Comparison of ENCODE assay signal across 25 mouse cellular contexts in genomic region chr1:71696093-71696492, GRCm38 (mm10). TPM values are rescaled to one million over a fixed set of nuclear protein-coding genes. Genes with fewer than 3 reads are reported as not detected.
DNase-seq lines count a peak whose midpoint lies in the region; ATAC-seq and TF ChIP-seq lines count a peak whose summit lies in the region.
"Had no signal": no experiment of that assay in that cellular context is flagged by ENCODE, and none has a peak within 500 bp of the region (broad histone marks: within the 10 kb centered on the region; RNA-seq: fewer than 3 reads in every experiment).

No protein-coding gene starts in this region.

- no peak for TF ChIP-seq CTCF in intestine, postnatal 0 days (IDR thresholded peaks at IDR 0.05; ENCODE audit: low read depth)

- H3K27me3 ChIP-seq in intestine, embryonic 14.5 days (replicated peaks; ENCODE audit: control insufficient read depth, insufficient read depth, low read length): no peaks in the 10 kb centered on the region
- H3K27me3 ChIP-seq in intestine, postnatal 0 days (replicated peaks; ENCODE audit: control insufficient read depth, insufficient read depth, low read length): no peaks in the 10 kb centered on the region
- no peaks in the 10 kb centered on the region for H3K27me3 ChIP-seq in liver, embryonic 12.5 days (replicated peaks)
- no peaks in the 10 kb centered on the region for H3K27me3 ChIP-seq in liver, embryonic 15.5 days
- H3K27me3 ChIP-seq: forebrain, embryonic 13.5 days; heart, embryonic 13.5 days; hindbrain, embryonic 12.5 days; hindbrain, embryonic 15.5 days had no signal

- no peaks in the 10 kb centered on the region for H3K9me3 ChIP-seq in intestine, embryonic 14.5 days (ENCODE audit: control insufficient read depth, low read length)
- no peaks in the 10 kb centered on the region for H3K9me3 ChIP-seq in intestine, postnatal 0 days (ENCODE audit: control insufficient read depth)
- H3K9me3 ChIP-seq in liver, embryonic 12.5 days (replicated peaks): no peaks in the 10 kb centered on the region
- H3K9me3 ChIP-seq in liver, embryonic 15.5 days (replicated peaks): no peaks in the 10 kb centered on the region
- H3K9me3 ChIP-seq: forebrain, embryonic 10.5 days; forebrain, embryonic 13.5 days; heart, embryonic 10.5 days; heart, embryonic 13.5 days; hindbrain, embryonic 12.5 days; hindbrain, embryonic 15.5 days had no signal

- H3K4me2 ChIP-seq in intestine, embryonic 14.5 days (ENCODE audit: low read length): no peak overlapping the region
- no peak overlapping the region for H3K4me2 ChIP-seq in intestine, postnatal 0 days (replicated peaks; ENCODE audit: low read depth)
- H3K4me2 ChIP-seq in liver, embryonic 12.5 days: no peak overlapping the region
- no peak overlapping the region for H3K4me2 ChIP-seq in liver, embryonic 15.5 days
- H3K4me2 ChIP-seq: forebrain, embryonic 13.5 days; heart, embryonic 13.5 days; hindbrain, embryonic 12.5 days; hindbrain, embryonic 15.5 days had no signal

- H3K4me3 ChIP-seq in intestine, embryonic 14.5 days (ENCODE audit: low read depth, low read length): no peak overlapping the region
- H3K4me3 ChIP-seq in intestine, postnatal 0 days (ENCODE audit: low read depth, low read length): no peak overlapping the region
- H3K4me3 ChIP-seq in liver, embryonic 12.5 days: no peak overlapping the region
- H3K4me3 ChIP-seq in liver, embryonic 15.5 days (replicated peaks): no peak overlapping the region
- H3K4me3 ChIP-seq: forebrain, embryonic 10.5 days; forebrain, embryonic 13.5 days; heart, adult 2 months; heart, embryonic 10.5 days; heart, embryonic 13.5 days; hindbrain, embryonic 12.5 days; hindbrain, embryonic 15.5 days had no signal

- no peak overlapping the region for H3K9ac ChIP-seq in intestine, embryonic 14.5 days (ENCODE audit: low read length)
- H3K9ac ChIP-seq in intestine, postnatal 0 days (ENCODE audit: low read depth, low read length): no peak overlapping the region
- no peak overlapping the region for H3K9ac ChIP-seq in liver, embryonic 12.5 days
- H3K9ac ChIP-seq in liver, embryonic 15.5 days: no peak overlapping the region
- H3K9ac ChIP-seq: forebrain, embryonic 13.5 days; heart, embryonic 13.5 days; hindbrain, embryonic 12.5 days; hindbrain, embryonic 15.5 days had no signal

- 0 out of 2 replicates have a peak, but pooled peaks cover 3% of the 10 kb centered on the region for H3K4me1 ChIP-seq in intestine, embryonic 14.5 days (replicated peaks; ENCODE audit: control insufficient read depth, insufficient read depth, low read length)
- H3K4me1 ChIP-seq in intestine, postnatal 0 days (replicated peaks; ENCODE audit: control insufficient read depth, insufficient read depth, low read length): no peaks in the 10 kb centered on the region
- H3K4me1 ChIP-seq in liver, embryonic 12.5 days: peaks cover 13% of the 10 kb centered on the region
- peaks cover 11% of the 10 kb centered on the region for H3K4me1 ChIP-seq in liver, embryonic 15.5 days (replicated peaks)
- H3K4me1 ChIP-seq: forebrain, embryonic 10.5 days; forebrain, embryonic 13.5 days; hindbrain, embryonic 12.5 days; hindbrain, embryonic 15.5 days had no signal

- H3K27ac ChIP-seq in intestine, embryonic 14.5 days (ENCODE audit: low read depth): no peak overlapping the region
- H3K27ac ChIP-seq in intestine, postnatal 0 days (ENCODE audit: low read depth, low read length): no peak overlapping the region
- H3K27ac ChIP-seq in liver, embryonic 12.5 days: no peak overlapping the region
- no peak overlapping the region for H3K27ac ChIP-seq in liver, embryonic 15.5 days (replicated peaks)
- H3K27ac ChIP-seq: forebrain, embryonic 10.5 days; forebrain, embryonic 13.5 days; heart, adult 2 months; heart, embryonic 10.5 days; heart, embryonic 13.5 days; hindbrain, embryonic 12.5 days; hindbrain, embryonic 15.5 days had no signal

- 0 out of 2 replicates have a peak, but pooled peaks have one; percentile 50 for ATAC-seq in intestine, embryonic 14.5 days (replicated peaks; ENCODE audit: low FRiP score, low TSS enrichment, low read depth)
- ATAC-seq in intestine, postnatal 0 days: no peak
- peak; percentile 69 for ATAC-seq in liver, embryonic 12.5 days
- ATAC-seq in liver, embryonic 15.5 days (ENCODE audit: insufficient read depth): peak; percentile 61
- 0 out of 2 replicates have a peak, but pooled peaks have one; percentile 26 for ATAC-seq in megakaryocyte progenitor cell, adult 5-6 weeks (replicated peaks; ENCODE audit: poor library complexity)
- ATAC-seq in megakaryocyte, adult 5-6 weeks (ENCODE audit: poor library complexity, severe bottlenecking): no peak
- ATAC-seq: activated CD4-positive, CD25-positive, alpha-beta regulatory T cell, adult 4 months; forebrain, embryonic 13.5 days; forebrain, embryonic 16.5 days had no signal

- 70% methylated on average over 3 of the region's 3 CpGs for WGBS in intestine, embryonic 14.5 days
- 31% methylated on average over 3 of the region's 3 CpGs for WGBS in intestine, postnatal 0 days
- 47% methylated on average over 3 of the region's 3 CpGs for WGBS in liver, embryonic 12.5 days (ENCODE audit: insufficient replicate concordance)
- WGBS in liver, embryonic 15.5 days (ENCODE audit: insufficient replicate concordance): 16% methylated on average over 3 of the region's 3 CpGs

- DNase-seq in intestine, embryonic 14.5 days (ENCODE audit: low spot score): no peak
- DNase-seq in heart, postnatal 4 days: no peak
- DNase-seq in frontal cortex, postnatal 36 days (ENCODE audit: low spot score in 2 of 2): no peak
- DNase-seq: adrenal gland, adult 8-10 months; adrenal gland, postnatal 25 days; cerebellum, adult 11-12 months; cerebellum, adult 8-10 months; cerebellum, postnatal 14 days; gastrocnemius, postnatal 10 days; gastrocnemius, postnatal 36 days; heart, adult 2 months; heart, postnatal 14 days had no signal

- H3K36me3 ChIP-seq in intestine, embryonic 14.5 days (ENCODE audit: control insufficient read depth, insufficient read depth, low read length): no peaks in the 10 kb centered on the region
- H3K36me3 ChIP-seq in intestine, postnatal 0 days (ENCODE audit: control insufficient read depth, insufficient read depth): no peaks in the 10 kb centered on the region
- H3K36me3 ChIP-seq in liver, embryonic 12.5 days: no peaks in the 10 kb centered on the region
- H3K36me3 ChIP-seq in liver, embryonic 15.5 days (replicated peaks): no peaks in the 10 kb centered on the region
- H3K36me3 ChIP-seq: forebrain, embryonic 10.5 days; heart, embryonic 10.5 days; heart, embryonic 13.5 days; hindbrain, embryonic 12.5 days; hindbrain, embryonic 15.5 days had no signal

RNA-seq across cellular contexts. Expression of gene Fn1, which starts 43.1 kb away (rescaled TPM):
- 115 and 136 TPM in 2 replicates for polyA plus RNA-seq in intestine, embryonic 14.5 days (2014; fragmentation: Nextera tagmentation; extraction: Ambion mirVana)
- 38.3 and 43.1 TPM in 2 replicates for polyA plus RNA-seq in intestine, postnatal 0 days (2015; fragmentation: Nextera tagmentation; extraction: Ambion mirVana)
- polyA plus RNA-seq in liver, embryonic 12.5 days (2016; fragmentation: Nextera tagmentation; extraction: Ambion mirVana): 89.2 and 92.0 TPM in 2 replicates
- 125 and 154 TPM in 2 replicates for polyA plus RNA-seq in liver, embryonic 15.5 days (2015; fragmentation: Nextera tagmentation; extraction: Ambion mirVana)
- 11.5 and 13.7 TPM in 2 replicates for total RNA-seq in megakaryocyte progenitor cell, adult 5-6 weeks (2015)
- total RNA-seq in megakaryocyte progenitor cell, adult 5-6 weeks (2017): 3.4 and 7.9 TPM in 2 replicates
- total RNA-seq in heart, postnatal 4 days (2021): 100 to 1,000 TPM; 515 to 516 TPM
- total RNA-seq in megakaryocyte, adult 5-6 weeks (2015): 1,871 and 1,924 TPM in 2 replicates
- 1,132 and 1,387 TPM in 2 replicates for total RNA-seq in megakaryocyte, adult 5-6 weeks (2017)

Comparison
In these comparisons a context has a peak if more than half of its experiments do, and no peak if none do; other contexts are left out.
1. ATAC-seq: peak in intestine, embryonic 14.5 days (single experiment), liver, embryonic 12.5 days (single experiment), liver, embryonic 15.5 days (single experiment) and megakaryocyte progenitor cell, adult 5-6 weeks (single experiment); none in intestine, postnatal 0 days (single experiment) and megakaryocyte, adult 5-6 weeks (single experiment).